Mouse (Mus musculus) liver, adult (tissue): ENCODE measurements around the gene Cidec.

Source experiments
- GATA4 ChIP-seq: IDR thresholded peaks from 2 replicates; pipeline ENCODE4 v1.6.1; 2014; ENCODE audit warnings: mild to moderate bottlenecking, low read length; ENCODE audit not compliant: insufficient replicate concordance

Cidec gene

GRCm38 (mm10) chr6:113433661-113434060 is 1.9 kb downstream of the Cidec start:
- TF ChIP-seq GATA4, result no peak

- TF ChIP-seq GATA4, result no peak
Measured at GRCm38 (mm10) chr6:113431801-113432200, 3.8 kb downstream of the Cidec start.

DNA sequence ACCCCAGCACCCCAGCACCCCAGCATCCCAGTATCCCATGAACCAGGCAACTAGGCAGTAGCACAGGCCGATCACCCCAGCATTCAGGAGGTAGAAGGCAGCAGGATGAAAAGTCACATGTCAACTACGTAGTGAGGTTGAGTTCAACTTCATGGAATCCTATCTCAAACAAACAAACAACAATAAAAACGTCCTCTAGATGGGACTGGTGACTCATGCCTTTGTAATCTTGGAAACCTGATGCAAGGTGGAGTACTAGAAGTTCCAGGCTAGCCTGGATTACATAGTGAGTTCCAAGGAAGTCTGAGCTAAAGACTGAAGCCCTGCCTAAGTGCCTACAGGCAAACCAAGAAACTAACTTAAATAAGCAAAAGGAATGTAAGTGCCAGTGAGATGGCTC is 4.7 kb downstream of the Cidec start:
- no peak for TF ChIP-seq GATA4

DNA sequence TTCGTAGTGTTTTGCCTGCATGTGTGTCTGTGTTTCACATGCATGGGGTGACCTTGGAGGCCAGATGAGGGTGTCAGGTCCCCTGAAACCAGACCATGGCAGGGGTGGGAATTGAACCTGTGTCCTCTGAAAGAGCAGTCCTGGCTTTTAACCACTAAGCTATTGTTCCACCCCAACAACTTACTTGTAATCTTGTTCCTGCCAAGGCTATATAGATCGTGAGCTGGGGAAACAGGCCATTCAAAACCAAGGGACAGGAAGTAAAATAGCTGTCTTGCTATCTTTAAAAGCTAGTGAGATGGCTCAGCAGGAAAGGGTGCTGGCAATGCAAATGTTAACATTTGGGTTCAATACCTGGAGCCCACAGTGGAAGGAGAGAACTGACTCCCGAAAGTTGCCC is 5.6 kb downstream of the Cidec start:
- TF ChIP-seq GATA4, result no peak

DNA sequence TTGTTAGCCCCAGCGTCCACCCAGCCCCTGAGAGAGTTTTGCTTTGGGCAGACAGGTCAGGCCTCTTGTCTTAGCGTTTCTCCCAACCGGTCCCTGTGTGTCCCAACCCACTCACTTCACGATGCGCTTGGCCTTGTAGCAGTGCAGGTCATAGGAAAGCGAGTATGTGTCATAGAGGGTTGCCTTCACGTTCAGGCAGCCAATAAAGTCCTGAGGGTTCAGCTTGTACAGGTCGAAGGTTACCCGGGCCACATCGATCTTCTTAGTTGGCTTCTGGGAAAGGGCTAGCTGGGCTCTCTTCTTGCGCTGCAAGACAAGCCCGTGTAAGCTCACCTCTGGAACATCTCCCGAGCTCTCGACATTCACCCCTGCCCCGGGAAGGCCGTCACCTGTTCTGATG is 7.6 kb downstream of the Cidec start:
- TF ChIP-seq GATA4, result no peak

DNA sequence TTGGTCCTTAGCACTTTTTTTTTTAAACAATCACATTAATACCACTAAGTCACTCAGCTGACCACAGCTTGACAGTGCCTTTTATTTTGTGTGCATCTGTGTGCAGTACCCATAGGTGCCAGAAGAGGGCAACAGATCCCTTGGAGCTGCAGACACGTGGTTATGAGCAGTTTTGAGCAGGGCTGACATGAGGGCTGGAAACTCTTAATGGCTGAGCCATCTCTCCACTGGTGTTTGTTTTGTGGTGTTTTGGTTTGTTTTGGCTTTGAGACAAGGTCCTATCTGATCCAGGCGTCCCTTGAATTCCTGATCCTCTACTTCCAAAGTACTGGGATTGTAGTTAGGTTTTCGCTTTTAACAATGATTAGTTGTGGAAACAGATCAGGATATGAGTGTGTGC is 8.2 kb downstream of the Cidec start:
- peak; percentile 53; the same call in 1 of the 2 replicates for TF ChIP-seq GATA4

DNA sequence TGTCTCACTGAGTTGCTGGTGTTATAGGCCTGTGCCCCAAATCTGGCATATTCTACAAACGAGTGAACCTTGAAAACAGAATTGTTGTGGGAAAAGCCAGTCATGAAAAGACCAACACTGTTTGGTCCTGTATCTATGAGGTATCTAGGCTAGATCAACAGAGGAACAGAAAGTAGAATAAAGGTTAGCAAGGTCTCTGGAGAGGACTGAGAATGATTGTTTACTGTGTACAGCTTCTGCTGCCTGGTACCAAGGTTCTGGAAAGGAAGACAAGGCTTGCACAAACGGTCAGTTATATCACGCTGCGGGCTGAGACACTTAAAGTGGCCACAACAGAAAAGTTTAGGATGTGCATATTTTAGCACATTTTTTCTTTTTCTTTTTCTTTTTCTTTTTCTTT is 8.9 kb downstream of the Cidec start:
- no peak for TF ChIP-seq GATA4

DNA sequence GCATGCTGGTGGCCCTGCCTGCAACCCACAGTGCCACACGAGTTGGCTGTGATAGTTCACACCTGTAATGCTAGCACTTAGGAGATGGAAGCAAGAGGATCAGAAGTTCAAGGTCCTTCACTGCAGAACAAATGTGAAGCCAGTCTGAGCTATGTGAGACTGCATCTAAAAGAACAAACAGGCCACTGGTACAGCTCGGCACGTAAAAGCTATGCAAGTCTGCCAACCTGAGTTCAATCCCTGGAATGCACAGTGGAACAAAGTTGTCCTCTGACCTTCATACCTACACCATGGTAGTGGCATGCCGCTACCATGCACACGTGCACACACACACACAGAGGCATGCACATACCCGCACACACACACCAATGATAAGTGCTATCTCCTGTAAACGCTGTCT is 11.4 kb downstream of the Cidec start:
- TF ChIP-seq GATA4, result no peak

GRCm38 (mm10) chr6:113423000-113423399 is 12.6 kb downstream of the Cidec start:
- TF ChIP-seq GATA4, result no peak

DNA sequence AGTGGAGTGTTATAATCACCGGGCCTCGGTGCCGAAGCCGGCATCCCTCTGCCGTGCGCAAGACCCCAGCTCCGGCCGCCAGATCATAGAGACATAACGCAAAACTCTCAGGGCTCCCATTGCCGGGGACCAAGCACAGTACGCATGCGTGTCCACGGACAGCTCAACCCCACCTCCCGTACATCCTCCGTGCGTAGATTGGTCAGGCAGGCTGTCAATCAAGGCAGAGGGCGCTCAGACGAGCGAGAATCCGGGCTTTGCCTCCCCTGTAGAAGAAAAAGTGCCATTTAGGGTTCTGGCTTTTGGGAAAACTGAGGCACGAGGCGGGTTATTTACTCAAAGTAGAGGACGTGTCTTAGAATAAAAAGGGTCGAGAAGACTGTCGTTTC is 16.4 kb downstream of the Cidec start, which contains the start of gene Rpusd3:
Gene Rpusd3, minus strand, starts transcription at position 142 of the 389 bp plus-strand sequence.
- TF ChIP-seq GATA4, result no peak

GRCm38 (mm10) chr6:113418441-113419198 is 16.9 kb downstream of the Cidec start:
- TF ChIP-seq GATA4, result no peak

DNA sequence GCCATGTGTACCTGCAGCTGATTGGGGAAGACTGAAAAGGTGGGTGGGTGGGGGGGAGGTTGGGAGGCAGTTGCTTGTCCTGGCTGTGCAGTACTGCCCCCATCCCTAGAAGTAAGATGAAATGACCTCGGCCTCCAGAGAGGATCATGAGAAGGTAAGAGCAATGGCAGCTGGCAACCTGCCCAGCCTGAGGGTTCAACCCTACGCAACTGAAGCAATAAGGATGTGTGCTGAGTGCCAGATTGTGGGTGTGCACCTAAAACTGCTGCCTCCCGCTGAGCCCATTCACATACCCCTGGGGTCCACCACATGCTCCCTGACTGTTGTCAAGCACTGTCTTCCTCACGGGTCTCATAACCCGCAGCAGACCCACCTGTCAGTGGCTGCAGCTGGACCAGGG is 19.1 kb downstream of the Cidec start:
- TF ChIP-seq GATA4, result no peak

DNA sequence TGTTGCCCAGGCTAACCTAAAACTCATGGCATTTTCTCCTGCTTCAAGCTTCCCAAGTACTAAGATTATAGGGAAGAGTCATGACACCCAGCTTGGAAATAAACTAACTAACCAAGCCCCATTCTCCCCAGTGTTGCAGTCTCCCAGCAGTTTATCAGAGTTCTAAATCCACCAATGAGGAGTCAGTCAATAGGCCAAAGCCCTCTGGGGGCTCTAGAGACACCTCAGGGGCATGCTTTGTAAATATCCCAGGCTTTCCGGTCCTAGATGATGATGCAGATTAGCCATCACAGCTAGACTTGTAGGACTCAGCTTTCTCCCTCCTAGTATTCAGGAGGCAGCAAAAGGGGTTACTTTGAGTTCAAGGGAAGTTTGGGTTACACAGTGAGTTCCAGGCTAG is 25.6 kb downstream of the Cidec start:
- no peak for TF ChIP-seq GATA4

DNA sequence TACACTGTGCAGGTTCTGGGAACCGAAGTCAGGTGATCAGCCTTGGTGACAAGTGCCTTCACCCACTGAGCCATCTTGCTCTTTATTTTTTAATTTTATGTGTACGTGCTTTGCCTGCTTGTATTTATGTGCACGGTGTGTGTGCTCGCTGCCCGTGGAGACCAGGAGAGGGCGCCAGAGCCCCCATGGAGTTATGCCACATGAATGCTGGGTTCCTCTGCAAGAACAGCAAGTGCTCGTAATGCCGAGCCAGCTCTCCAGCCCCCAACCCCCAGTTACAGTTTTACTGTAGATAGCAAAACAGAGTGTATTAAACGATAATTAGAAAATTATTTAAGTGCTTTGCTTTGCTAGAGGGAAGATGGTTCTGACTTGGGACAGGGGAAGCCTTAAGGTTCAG is 28.9 kb downstream of the Cidec start:
- no peak for TF ChIP-seq GATA4

DNA sequence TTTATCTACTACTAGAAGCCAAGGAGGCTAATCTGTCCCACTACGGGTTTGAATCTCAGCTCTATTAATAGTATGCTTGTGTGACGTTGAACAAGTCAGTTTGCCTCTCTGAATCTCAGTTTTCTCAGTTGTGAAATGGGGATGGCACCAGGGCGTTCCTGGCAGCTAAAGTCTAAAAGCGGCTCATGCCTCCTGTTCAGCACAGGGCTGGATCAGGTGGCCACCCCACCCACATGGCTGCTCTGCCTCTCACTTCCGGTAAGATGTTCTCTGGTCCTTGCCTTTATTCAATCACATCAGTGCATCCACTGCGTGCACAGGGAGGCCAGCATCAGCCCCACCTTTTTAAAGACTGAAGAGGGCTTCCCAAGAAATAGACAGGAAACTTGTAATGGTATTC is 30.1 kb downstream of the Cidec start:
- TF ChIP-seq GATA4, result no peak

GRCm38 (mm10) chr6:113404649-113405448 is 30.7 kb downstream of the Cidec start:
- TF ChIP-seq GATA4, result no peak
